Mouse (Mus musculus): ENCODE measurements around the gene Hoxb9. TPM values are rescaled to one million over a fixed set of nuclear protein-coding genes. Genes with fewer than 3 reads are reported as not detected.

Hoxb9 gene
- total RNA-seq, 2 experiments from 2014 or later = not detected

DNA sequence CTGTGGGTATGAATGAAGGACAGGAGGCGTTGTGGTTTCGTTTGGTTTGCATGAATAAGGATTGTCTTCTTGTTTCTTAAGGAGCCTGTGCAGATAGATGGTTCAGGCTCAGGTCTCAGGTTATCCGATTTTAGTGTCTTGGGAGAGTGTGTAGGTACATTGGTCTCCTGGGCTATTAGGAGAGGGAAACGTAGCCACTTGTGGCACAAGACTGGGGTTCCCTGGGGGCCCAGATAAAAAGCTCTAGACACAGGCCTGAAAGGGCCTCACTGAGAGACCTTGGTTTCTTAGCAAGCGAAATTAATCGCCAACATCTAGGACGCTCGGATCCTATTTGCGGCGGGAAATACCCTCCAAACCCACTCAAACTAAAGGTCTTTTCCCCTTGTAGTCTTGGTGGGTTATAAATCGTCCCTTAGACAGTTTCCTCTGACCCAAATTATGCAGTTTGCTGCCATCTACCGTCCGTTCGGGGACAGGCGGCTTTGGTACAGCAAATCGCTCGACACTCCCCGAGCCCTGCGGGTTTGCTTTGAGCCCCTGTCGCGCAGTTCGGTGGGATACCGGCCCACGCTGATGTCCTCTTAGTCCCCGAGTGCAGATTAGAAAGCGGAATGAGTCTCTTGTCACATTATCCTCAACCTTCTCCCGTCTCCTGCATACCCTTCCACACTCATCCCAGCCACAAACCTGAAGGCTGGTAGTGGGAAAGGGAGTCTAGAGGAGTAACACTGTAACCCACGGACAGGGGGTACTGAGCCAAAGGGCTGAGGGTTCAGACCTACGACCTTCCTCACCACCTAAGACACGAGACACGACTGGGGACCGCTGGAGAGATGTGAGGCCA, 23.2 kb downstream of the Hoxb9 start:
- DNase-seq (ENCODE audit: low spot score in 2 of 2) = no peak
- intact Hi-C loops (cut with DNase I) = no loop called here

DNA sequence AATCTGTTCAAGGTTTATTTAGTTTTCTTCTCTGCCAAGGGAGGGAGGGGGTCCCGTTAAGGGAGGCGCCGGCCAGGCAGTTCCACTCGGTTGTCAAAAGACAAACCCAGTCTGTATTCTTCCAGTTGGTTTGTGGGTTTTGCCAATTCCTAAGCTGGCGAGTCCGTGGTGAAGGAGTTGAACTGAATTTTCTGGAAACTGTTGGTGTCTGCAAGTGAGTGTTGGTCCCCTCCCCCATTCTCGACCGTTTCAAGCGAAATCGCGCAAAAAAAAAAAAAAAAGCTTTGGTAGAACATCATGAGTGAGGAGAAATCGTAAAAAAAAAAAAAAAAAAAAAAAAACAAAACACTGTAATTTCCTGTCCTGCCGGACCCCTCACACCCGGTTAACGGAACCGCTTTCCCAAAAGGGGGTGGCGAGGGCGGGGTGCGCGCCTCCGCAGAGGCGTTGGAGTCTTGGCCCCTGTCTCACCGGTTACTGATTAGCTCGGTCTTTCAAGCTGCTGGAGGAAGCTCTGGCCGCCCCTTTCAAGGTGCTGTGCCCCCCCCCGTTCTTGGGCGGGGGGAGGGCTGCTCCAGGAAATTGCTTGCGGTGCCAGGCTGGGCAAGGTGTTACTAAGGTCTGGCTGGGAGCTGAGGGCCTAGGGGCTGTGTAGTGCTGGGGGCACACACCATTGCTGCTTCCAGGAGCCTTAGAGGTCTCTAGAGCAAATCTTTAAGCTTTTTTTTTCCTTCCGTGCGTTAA, 24.0 kb downstream of the Hoxb9 start:
- intact Hi-C loops (cut with DNase I) = no loop called here
- DNase-seq (ENCODE audit: low spot score in 2 of 2) = no peak

DNA sequence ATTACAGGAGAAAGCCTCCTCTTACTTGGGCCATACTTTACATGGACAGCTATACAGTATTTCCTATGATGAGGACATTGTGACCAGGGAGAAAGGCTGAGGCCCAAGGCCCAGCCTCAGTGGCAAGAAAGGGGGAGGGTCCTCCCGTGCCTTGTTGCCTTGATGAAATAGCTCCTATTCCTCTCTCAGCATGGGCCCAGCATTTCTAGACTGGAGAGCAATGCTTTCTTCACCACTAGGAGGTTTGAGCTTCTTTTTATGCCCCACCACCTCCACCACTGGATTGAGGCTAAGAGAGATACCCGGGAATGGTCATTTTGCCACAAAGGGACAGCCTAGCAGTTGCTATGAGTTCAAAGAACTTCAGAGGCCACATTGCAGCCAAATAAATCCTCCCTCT, 25.7 kb downstream of the Hoxb9 start:
- no peak for DNase-seq (ENCODE audit: low spot score in 2 of 2)
- intact Hi-C loops (cut with DNase I) = no loop called here

DNA sequence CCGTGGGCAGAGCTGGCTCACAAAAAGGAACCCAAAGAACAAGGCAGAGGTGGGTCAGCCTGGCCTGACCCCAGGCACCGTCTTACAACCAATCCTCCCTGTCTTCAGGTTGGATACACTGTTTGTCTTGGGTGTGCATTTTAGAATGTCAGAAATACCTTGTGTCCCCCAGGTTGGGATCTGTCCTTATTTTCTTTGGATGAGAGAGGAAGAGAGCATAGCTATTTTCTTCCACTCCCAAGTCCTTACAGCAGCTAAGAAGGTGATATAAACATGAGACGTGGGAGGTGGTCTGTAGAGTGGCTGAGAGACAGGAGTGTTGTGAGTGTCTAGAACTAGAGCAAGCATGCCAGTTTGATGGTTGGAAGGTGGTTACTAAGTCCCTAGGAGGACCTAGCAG, 26.2 kb downstream of the Hoxb9 start:
- DNase-seq (ENCODE audit: low spot score in 2 of 2) = no peak
- intact Hi-C loops (cut with DNase I) = no loop called here

DNA sequence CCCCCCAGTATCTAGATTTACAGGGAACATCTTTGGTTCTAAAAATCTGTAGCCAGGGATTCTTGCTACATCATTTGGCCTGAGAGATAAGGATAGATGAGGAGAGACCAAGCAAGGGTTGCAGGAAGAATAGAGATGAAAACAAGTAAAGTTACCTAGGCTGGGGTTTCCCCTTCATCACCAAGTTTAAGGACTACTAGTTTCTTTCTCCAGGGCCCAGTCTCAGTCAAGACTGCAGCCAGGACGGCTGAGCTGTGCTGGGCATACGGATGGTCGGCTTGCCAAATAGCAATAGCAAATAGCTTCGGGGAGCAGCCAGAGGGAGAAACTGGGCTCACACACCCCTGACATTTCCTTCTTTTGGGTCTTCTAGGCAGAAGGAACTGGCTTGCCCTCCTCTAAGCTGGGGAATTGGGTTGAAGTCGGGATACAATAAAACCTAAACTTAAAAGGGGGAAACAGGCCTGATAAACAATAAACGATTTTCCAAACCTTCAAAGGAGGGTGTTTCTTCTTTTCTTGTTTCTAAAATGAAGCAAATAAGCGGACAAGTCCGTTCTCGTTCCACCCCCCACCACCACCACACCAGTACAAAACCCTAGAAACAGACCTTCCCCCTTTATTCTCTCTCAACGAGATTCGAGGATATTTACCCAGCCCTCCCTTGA, 26.8 kb downstream of the Hoxb9 start:
- DNase-seq (ENCODE audit: low spot score in 2 of 2) = no peak
- intact Hi-C loops (cut with DNase I) = no loop called here

DNA sequence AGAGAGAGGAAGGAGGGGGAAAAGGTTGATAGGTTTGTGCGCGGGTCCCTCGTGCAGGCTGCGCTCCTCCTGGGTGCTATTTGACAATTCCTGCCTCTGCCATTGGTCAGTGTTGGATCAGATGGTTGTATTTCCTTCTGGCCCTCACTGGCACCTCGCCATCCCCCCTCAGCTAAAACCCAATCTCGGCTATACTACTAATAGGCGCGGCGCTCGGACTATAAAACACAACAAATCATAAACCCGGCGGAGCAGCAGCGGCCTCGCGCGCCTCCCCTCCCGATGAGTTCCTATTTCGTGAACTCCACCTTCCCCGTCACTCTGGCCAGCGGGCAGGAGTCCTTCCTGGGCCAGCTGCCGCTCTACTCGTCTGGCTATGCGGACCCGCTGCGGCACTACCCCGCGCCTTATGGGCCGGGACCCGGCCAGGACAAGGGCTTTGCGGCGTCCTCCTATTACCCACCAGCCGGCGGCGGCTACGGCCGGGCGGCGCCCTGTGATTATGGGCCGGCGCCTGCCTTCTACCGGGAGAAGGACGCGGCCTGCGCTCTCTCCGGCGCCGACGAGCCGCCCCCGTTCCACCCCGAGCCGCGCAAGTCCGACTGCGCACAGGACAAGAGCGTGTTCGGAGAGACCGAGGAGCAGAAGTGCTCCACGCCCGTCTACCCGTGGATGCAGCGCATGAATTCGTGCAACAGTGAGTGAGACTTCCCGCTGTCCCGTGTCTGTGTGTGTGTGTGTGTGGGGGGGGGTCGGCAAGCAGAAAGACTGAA, 27.8 kb downstream of the Hoxb9 start:
- no peak for DNase-seq (ENCODE audit: low spot score in 2 of 2)
- intact Hi-C loops (cut with DNase I) = no loop called here

DNA sequence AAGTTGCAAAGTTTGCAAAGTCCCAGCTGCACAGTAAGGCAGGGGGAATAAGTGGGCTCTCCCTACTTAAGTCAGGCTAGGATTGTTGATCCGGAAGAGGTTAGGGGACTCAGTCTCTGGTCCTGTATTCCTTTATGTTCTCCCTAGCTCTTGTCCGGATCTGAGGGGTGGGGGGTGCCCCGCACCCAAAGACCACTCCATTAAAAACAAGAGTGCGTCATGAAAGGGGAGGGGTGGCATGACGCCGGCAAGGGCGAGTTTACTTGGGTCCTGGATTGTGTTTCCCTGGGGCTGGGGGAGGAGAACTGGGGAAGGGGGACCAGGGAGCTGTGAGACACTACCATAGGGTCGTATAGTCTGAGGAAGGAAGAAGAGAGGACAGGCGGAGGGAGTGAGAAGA, 28.5 kb downstream of the Hoxb9 start:
- intact Hi-C loops (cut with DNase I) = loop anchor here (10.0 kb wide), 1 partner anchor 245 kb away; no protein-coding TSS in a partner anchor
- no peak for DNase-seq (ENCODE audit: low spot score in 2 of 2)

DNA sequence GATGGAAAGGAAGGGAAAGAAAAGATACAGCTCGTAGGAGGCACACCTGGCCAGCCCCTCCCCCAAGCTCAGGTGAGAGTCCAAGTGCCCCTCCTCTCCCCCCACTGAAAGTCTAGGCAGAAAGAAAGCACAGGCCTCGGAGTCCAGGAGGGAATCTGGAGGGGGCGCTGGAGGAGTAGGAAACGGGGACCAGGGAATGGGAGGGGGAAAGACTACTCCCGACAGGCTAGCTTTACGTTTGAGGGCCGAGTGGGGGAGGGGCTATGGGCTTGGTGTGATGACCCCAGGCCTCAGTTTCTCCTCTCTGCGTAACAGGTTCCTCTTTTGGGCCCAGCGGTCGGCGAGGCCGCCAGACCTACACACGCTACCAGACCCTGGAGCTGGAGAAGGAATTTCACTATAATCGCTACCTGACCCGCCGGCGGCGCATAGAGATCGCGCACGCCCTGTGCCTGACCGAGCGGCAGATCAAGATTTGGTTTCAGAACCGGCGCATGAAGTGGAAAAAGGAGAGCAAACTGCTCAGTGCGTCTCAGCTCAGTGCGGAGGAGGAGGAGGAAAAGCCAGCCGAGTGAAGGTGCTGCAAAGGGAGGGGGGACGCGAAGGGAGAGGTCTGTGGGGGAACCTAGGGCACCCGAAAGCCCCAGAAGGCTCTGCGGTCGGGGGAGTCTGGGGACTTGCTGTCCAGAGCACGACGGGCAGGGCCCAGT, 29.3 kb downstream of the Hoxb9 start:
- intact Hi-C loops (cut with DNase I) = loop anchor here (10.0 kb wide), 1 partner anchor 244 kb away; no protein-coding TSS in a partner anchor
- no peak for DNase-seq (ENCODE audit: low spot score in 2 of 2)

DNA sequence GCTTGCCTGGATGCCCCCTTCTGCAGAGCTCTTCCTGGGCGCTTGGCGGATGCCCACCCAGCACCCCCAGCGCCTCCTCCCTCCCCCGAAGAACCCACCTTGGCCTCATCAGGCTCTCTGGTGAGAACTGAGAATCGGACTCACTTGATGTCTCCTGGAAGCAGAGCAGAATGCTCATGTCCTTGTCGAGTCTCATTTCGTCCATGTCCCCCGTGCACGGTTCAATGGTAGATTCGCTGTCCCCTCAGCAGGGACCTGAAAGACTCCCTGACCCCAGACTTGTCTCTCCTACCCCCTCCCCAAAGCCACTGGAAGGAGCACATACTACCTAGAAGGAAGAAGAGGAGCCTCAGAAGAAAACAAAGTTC, 29.8 kb downstream of the Hoxb9 start:
- intact Hi-C loops (cut with DNase I) = loop anchor here (10.0 kb wide), 1 partner anchor 244 kb away; no protein-coding TSS in a partner anchor
- no peak for DNase-seq (ENCODE audit: low spot score in 2 of 2)

DNA sequence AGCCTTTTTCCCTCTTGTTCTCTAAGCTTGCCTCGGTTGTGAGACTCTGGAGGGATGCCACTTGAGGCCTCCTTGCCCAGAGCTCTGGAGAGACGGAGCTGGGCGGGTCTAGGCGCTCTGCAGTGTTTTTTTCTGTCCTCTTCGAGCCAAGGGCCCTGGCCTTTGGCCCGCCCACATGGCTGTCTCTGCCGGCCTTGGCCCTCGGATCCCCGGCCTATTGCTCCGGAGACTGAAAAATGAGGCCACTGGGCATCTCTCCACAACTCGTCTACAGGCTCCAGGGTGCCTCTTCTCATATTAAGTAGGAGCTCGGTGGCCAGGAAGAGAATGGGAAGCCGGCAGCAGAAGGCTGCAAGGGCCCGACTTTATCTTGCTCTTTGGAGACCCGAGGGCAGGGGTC, 30.6 kb downstream of the Hoxb9 start:
- DNase-seq (ENCODE audit: low spot score in 2 of 2) = no peak
- intact Hi-C loops (cut with DNase I) = loop anchor here (10.0 kb wide), 1 partner anchor 243 kb away; no protein-coding TSS in a partner anchor

DNA sequence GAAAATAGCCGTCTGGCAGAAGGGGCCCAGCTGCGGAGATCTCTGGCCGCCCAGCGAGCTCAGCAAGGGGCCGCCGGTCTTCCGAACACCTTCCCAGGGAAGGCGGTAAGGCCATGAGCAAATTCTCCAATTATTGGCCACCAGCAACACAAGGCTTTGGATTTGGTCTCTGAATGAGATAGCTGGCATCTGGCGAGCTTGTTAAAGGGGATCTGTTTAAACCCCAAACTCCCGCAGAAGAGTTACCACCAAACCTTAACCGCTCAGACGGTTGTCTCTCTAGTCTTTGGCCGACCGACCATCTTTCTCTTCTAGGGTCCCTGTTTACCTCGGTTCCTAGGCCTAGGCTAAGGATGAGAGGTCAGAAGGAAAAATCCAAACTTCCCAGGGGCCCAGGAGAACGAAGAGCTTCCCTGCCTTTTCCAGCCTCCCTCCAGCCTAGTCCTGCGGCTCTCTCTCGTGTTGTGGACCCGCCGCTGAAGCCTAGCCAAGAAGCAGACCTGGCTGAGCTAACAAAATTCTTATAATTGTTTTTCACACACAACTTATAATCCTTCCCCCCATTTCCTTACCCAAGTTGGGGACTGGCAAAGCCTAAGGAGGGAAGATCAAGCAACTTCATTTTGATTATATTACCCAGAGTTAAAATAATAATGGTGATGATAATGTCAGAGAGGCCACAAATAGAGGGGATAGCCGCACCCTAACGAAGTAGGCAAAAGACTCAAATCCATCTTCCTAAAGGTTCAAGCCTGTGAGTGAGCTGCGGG, 31.3 kb downstream of the Hoxb9 start:
- intact Hi-C loops (cut with DNase I) = loop anchor here (10.0 kb wide), 1 partner anchor 242 kb away; no protein-coding TSS in a partner anchor
- DNase-seq (ENCODE audit: low spot score in 2 of 2) = no peak

DNA sequence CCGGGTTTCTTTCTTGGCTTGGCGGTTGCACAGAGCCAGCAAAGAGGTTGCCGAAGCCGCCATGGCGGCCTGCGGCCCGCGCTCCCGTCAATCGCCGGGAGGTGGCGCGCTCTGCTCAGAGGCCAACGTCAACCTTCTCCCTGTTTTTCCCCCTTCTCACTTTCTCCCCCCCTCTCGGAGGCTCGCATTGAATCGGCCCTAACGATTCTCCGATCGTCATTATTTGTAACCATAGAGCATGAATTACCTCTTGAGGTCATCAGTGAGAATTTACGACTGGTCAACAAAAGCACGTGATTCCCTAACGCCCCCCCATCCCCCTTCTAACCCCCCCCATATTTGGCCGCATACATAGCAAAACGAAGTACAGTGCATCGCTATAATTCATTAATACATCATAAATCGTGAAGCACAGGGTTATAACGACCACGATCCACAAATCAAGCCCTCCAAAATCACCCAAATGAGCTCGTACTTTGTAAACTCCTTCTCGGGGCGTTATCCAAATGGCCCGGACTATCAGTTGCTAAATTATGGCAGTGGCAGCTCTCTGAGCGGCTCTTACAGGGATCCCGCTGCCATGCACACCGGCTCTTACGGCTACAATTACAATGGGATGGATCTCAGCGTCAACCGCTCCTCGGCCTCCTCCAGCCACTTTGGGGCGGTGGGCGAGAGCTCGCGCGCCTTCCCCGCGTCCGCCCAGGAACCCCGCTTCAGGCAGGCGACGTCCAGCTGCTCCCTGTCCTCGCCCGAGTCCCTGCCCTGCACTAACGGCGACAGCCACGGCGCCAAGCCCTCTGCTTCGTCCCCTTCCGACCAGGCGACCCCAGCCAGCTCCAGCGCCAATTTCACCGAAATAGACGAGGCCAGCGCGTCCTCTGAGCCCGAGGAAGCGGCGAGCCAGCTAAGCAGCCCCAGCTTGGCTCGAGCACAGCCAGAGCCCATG, 32.2 kb downstream of the Hoxb9 start, which contains the start of gene Hoxb5:
Gene Hoxb5 (plus strand): TSS at position 186 of the 949 bp plus-strand sequence.
- intact Hi-C loops (cut with DNase I) = loop anchor here (10.0 kb wide), 1 partner anchor 241 kb away; no protein-coding TSS in a partner anchor
- DNase-seq (ENCODE audit: low spot score in 2 of 2) = no peak

DNA sequence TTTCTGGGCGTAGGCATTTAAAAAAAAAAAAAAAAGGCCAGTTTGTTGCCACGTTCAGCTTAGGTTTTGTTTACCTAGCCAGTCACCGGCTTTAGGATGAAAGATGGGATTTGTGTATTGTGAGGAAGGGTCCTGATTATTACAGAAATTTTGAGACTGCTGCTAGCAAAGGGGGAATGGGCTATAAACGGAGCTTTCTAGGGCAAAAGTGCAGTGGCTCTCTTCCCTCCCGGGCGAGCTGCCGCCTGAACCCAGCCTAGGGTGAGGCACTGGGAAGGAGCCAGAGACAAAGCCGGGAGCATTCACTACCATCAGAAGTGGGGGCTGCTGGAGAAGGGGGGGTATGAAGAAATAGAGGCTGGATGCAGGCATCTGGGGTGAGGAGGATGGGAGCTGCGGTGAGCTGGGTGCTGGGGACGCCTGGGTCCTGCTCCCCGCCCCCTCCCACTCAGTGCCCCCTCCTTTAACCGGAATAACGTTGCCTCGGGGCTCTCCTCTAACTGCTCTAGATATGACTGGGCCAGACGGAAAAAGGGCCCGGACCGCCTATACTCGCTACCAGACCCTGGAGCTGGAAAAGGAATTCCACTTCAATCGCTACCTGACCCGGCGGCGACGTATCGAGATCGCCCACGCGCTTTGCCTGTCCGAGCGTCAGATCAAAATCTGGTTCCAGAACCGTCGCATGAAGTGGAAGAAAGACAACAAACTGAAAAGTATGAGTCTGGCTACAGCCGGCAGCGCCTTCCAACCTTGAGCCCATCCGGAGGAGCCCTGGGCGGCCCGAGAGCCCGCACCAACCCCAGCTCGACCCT, 33.3 kb downstream of the Hoxb9 start:
- intact Hi-C loops (cut with DNase I) = loop anchor here (10.0 kb wide), 1 partner anchor 240 kb away; no protein-coding TSS in a partner anchor
- DNase-seq (ENCODE audit: low spot score in 2 of 2) = no peak

DNA sequence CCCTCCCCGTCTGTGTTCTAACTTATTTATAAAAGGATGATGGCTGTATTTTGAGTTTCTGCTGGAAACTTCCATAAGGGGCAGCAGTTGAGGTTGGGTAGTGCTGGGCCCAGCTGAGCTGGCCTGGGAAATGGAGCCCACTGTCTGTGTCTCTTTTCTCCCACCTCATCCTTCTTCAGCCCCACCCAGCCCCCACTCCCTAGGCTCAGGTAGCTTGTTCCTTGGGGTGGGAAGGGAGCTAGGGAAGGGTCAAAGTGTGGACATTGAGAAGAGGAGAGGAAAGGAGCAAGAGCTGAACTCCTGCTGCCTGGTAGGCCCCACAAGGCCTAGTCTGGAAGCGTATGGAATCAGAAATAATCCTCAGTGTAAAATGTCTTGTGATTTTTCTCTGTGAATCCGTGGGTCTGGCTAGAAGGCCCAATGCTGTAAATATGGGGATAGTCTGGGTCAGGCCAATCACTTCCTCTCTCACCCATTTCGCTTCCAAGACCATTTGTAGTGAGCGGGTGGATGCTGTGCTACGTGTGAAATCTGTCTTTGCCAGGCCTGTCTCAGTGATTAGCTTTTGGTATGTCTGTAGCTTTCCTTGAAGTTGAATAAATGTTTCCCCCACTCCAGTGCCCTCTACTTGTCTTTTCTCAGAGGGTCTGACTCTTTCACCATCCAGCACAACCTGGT, 34.4 kb downstream of the Hoxb9 start:
- DNase-seq (ENCODE audit: low spot score in 2 of 2) = no peak
- intact Hi-C loops (cut with DNase I) = loop anchor here (10.0 kb wide), 1 partner anchor 239 kb away; no protein-coding TSS in a partner anchor

DNA sequence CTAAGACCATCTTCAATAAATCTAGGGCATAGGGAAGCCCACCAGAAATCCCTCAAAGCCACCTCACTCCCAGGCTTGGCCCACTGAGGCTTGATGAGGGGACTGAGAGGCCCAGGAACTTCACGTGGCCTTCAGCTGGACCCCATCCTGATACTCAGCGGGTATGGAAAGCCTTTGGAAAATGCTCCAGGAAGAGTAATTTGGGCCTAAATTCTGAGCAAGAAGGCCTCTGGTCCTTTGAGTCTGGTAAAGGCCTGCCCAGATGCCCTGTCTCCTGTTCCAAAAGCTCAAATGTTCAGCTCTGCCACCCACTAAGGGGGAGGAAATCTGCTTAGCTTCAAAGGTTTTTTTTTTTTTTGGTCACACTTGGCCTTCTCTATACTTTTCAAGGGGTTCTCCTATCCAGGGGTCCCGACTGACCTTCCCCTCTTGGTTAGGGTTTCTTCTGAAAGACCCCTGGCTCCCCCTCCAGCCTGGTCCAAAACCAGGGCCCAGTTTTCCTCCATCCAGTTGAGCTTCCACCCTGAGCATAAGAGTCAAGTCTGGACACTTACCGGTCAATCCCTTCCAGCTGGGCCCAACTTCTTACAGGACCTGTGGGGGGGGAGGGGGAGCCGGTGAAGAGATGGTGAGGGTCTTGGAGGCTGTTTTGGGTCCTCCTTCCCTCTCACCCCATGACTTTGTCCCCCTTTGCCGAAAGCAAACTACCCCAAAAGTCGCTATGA, 35.1 kb downstream of the Hoxb9 start:
- DNase-seq (ENCODE audit: low spot score in 2 of 2) = no peak
- intact Hi-C loops (cut with DNase I) = loop anchor here (10.0 kb wide), 1 partner anchor 238 kb away; no protein-coding TSS in a partner anchor
